Mouse (Mus musculus): ENCODE measurements around the gene Tjap1. TPM values are rescaled to one million over a fixed set of nuclear protein-coding genes. Genes with fewer than 3 reads are reported as not detected.

Tjap1 gene
- polyA plus RNA-seq, 1 experiment: 8.6 TPM

DNA sequence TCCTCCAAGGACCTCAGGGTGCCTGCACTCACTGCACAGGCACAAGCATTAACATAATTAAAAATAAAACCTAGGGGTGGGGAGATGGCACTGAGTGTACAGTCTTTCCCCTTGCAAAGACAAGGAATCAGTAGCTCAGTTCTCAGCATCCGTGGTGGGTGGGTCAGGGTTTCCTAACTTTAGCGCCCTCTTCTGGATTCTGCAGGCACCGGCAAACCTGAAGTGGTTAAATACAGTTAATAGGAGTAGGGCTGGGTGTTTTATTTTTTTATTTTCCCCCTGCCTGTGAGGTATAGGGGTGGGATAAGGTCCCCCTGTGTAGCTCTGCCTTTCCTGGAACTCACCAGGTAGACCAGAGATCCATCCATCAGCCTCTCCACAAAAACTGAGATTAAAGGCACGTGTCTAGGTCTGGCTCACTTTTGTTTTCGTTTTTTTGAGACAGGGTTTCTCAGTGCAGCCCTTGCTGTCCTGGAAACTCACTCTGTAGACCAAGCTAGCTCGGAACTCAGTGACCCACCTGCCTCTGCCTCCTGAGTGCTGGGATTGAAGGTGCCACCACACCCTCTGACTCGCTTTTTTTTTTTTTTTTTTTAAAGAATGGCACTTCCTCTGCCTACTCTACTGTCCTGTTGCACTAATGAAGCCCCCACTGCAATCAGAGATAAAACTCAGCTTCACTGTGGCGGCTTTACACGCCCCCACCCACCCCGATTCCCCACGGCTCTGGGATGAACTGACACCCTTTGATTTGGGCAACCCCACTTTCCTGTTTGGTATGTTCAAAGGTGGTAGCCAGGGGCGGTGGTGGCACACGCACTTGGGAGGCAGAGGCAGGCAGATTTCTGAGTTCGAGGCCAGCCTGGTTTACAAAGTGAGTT is 30.0 kb downstream of the Tjap1 start:
- Histone ChIP-seq H3K27ac (replicated peaks; ENCODE audit: low read depth, low read length) (no peak overlapping the region), H3K4me3 (ENCODE audit: insufficient read depth, low read depth, low read length) (peak overlapping the region; percentile 49; the same call in 1 of the 2 replicates), H3K4me1 (ENCODE audit: control insufficient read depth, insufficient read depth, insufficient read length, low read length) (no peaks in the 10 kb centered on the region)

DNA sequence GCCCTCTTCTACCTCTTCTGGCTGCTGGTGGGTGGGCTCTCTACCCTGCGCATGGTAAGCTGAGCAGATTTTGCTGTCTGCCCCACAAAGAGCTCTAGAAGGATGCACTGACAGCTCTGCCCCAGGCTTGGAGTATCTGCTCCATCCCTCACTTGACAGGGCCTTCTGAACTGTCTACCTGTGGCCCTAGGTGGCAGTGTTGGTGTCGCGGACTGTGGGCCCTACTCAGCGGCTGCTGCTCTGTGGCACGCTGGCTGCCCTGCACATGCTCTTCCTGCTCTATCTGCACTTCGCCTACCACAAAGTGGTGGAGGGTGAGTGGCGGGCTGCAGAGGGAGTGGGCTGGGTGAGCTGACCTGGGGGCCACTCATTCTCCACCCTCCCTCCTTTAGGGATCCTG is 31.7 kb downstream of the Tjap1 start:
- H3K4me1 ChIP-seq (ENCODE audit: control insufficient read depth, insufficient read depth, insufficient read length, low read length): peaks cover 6% of the 10 kb centered on the region; the same call in 1 of the 2 replicates
- no peak overlapping the region for H3K27ac ChIP-seq (replicated peaks; ENCODE audit: low read depth, low read length)

DNA sequence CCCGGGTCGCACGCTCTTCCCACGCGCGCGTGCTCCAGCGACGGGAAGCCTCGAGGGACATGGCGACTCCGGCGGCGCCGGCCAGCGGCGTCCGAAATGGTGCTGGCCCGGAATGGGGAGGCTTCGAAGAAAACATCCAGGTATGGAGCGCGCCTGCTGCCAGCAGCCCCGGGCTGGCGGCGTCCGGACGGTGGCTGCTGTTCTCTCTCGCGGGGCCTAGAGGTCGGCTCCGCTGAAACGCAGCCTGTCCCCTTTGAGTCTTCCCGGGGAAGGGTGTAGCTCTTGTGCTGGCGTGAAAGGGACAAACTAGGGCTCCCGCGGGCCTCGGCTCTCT is 34.7 kb downstream of the Tjap1 start:
- peaks cover 8% of the 10 kb centered on the region; the same call in 1 of the 2 replicates for H3K4me1 ChIP-seq (ENCODE audit: control insufficient read depth, insufficient read depth, insufficient read length, low read length)
- H3K4me3 ChIP-seq (ENCODE audit: insufficient read depth, low read depth, low read length): peak overlapping the region; percentile 90
- H3K27ac ChIP-seq (replicated peaks; ENCODE audit: low read depth, low read length): peak overlapping the region; percentile 77

More for the DNA sequence above, 31.7 kb downstream of the Tjap1 start:
- no peak overlapping the region for H3K4me3 ChIP-seq (ENCODE audit: insufficient read depth, low read depth, low read length)

DNA sequence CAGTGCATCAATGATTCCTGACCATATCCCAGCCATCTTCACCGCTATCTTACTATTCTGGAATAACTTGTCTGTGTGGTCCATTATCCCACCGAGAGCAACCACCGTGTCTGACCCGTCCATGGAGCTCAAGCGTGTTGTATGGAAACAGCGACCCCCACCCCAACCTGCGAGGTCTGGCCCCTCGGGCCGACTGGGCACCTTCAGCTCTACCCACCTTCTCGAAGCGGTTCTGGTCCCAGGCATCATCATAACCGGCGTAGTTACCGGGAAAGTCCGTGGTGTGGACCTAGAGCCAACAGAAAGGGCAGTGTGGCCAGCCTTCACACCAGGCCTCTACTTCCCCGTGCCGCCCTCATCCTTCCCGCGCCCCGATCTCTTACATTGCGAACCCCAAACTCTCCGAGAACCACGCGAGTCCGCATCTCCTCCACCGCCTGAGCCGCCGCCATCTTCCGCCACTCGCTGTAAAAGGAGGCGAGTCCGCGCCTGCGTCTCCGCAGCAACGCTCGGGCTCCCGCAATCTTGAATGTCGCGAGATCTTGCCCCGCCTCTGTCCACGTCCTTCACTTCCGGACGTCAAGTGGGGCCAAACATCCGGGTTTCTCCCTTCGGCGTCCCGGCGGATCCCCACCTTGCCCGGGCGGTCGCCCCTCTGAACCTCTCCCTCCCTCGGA is 35.2 kb downstream of the Tjap1 start, which contains the start of the genes Polr1c and Yipf3:
TSS of gene Polr1c (minus strand) at position 543 of the 677 bp plus-strand sequence.
TSS of gene Yipf3 (plus strand) at position 569 of the 677 bp plus-strand sequence.
- peaks cover 8% of the 10 kb centered on the region; the same call in 1 of the 2 replicates for H3K4me1 ChIP-seq (ENCODE audit: control insufficient read depth, insufficient read depth, insufficient read length, low read length)

DNA sequence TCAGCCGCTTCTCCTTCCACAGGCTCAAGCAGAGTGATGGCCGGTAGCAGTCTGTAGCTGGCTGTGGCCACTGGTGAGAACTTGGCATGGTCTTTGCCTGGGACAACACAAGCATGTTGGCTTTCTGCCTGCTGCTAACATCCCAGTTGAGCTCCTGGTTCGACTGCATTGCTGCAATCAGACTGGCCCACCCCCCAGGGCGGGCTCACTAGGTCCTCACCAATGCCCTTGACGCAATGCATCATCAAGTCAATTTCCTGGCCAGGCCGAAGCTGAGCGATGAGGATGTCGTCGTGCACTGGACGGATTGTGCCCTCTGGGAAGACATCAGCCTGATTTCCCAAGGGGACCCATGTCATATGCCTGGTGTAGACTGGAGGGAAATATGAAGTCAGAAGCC is 38.2 kb downstream of the Tjap1 start:
- Histone ChIP-seq H3K27ac (replicated peaks; ENCODE audit: low read depth, low read length) (no peak overlapping the region), H3K4me3 (ENCODE audit: insufficient read depth, low read depth, low read length) (no peak overlapping the region), H3K4me1 (ENCODE audit: control insufficient read depth, insufficient read depth, insufficient read length, low read length) (peaks cover 8% of the 10 kb centered on the region; the same call in 1 of the 2 replicates)

More for the DNA sequence above, 35.2 kb downstream of the Tjap1 start, which contains the start of the genes Polr1c and Yipf3:
- Histone ChIP-seq H3K4me3 (ENCODE audit: insufficient read depth, low read depth, low read length) (peak within 1 kb of the TSS; percentile 90), H3K27ac (replicated peaks; ENCODE audit: low read depth, low read length) (peak within 1 kb of the TSS; percentile 77)

DNA sequence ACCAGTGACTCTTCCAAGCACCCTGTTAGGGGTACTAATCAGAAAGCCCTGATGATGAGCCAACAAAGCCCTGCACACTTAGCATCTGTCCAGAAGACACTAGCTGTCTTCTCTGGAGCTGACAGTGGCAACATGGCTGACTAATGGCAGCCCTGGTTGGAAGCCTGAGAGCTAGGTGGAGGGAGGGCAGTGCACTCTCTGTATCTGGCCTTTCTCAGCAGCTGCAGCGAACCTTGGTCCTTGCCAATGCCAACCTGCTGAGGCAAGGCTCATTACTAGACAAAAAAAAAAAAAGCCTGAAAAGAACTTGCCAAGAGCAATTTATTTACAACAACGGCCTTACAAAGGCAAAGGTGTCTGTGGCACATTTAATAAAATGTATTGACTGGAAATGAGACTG is 39.2 kb downstream of the Tjap1 start:
- H3K4me1 ChIP-seq (ENCODE audit: control insufficient read depth, insufficient read depth, insufficient read length, low read length): peaks cover 8% of the 10 kb centered on the region; the same call in 1 of the 2 replicates
- H3K4me3 ChIP-seq (ENCODE audit: insufficient read depth, low read depth, low read length): no peak overlapping the region
- H3K27ac ChIP-seq (replicated peaks; ENCODE audit: low read depth, low read length): 0 out of 2 replicates have a peak overlapping the region, but pooled peaks have one; percentile 5

DNA sequence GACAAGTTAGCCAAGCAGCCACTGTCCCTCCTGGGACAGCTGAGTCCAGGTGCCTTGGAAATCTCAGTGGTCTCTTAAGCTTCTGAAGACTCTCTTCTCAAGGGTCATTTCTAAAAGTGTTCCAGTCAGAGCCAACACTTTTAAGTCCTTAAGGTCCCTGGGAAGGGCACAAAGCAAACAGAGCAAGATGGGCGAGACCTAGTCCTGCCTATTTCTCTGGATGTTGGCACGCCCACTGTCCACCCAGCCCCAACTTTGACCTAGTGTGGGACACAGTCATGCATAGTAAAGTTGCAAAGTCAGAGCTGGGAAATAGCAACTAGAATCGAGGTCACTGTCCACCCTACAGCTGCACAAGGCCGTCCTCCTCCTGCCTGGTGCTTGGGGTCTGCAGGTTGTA is 39.8 kb downstream of the Tjap1 start:
- peak overlapping the region; percentile 68 for H3K27ac ChIP-seq (replicated peaks; ENCODE audit: low read depth, low read length)
- H3K4me3 ChIP-seq (ENCODE audit: insufficient read depth, low read depth, low read length): no peak overlapping the region
- peaks cover 8% of the 10 kb centered on the region; the same call in 1 of the 2 replicates for H3K4me1 ChIP-seq (ENCODE audit: control insufficient read depth, insufficient read depth, insufficient read length, low read length)

DNA sequence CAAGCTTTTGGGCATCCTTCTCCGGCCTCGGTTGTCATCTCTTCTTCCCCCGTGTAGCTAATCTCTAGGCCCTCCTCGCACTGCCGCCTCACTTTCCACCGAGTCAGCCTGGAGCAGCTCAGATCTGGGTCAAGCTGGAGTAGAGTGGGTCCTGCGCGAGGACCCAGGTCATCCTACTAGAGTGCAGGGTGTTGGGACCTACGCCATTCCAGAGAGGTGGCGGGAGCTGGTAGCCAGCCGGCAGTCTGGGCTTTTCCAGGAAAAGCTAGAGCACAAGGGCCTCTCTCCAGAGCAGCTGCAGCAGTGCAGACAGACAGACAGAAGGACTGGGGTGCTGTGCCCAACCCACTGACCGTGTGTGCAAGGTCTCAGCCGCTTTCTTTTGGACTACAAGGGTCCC is 40.6 kb downstream of the Tjap1 start:
- Histone ChIP-seq H3K4me3 (ENCODE audit: insufficient read depth, low read depth, low read length) (no peak overlapping the region), H3K4me1 (ENCODE audit: control insufficient read depth, insufficient read depth, insufficient read length, low read length) (peaks cover 8% of the 10 kb centered on the region; the same call in 1 of the 2 replicates), H3K27ac (replicated peaks; ENCODE audit: low read depth, low read length) (no peak overlapping the region)

DNA sequence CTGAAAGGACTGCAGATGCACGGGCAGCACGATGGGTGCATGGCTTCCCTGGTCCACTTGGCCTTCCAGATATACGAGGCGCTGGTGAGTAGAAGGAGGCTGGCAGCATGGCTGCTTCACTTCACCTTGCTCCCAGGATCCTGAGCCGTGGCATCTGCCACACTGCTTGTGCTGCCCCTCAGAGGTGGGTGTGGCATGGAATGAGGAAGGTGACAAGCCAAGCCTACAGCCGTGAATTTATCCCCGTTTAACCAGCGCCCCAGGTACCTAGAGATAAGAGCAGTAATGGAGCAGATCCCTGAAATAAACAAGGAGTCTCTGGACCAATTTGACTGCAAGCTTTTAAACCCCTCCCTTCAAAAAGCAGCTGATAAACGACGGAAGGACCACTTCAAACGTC is 41.4 kb downstream of the Tjap1 start:
- Histone ChIP-seq H3K4me1 (ENCODE audit: control insufficient read depth, insufficient read depth, insufficient read length, low read length) (0 out of 2 replicates have a peak, but pooled peaks cover 2% of the 10 kb centered on the region), H3K27ac (replicated peaks; ENCODE audit: low read depth, low read length) (no peak overlapping the region), H3K4me3 (ENCODE audit: insufficient read depth, low read depth, low read length) (no peak overlapping the region)

DNA sequence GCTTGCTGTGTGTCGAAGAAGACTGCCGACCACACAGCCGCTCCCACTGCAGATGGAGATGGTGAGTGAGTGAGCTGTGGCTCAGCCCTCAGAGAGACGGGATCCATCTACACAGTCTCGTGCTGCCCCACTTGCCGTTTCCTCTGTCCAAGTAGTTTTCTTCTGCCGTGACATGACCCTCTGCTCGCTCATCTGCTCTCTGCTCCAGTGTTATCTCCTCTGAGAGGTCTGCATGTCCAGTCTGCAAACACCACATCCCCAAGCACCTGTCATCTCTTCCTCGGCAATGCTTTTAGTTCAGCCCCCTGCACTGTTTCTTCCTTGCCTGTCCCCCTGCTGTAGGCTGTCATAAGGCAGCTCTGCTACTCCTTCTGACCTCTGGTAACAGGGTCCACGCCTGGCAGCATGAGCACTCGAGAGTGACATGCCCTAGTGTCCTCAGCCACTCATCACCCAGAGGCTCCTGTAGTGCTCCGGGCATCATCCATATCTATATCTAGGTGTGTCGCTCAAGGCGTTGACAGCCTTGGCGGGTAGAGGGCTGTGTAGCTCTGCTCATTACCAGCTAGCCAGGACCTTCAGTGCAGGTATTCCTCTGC is 43.2 kb downstream of the Tjap1 start:
- Histone ChIP-seq H3K4me1 (ENCODE audit: control insufficient read depth, insufficient read depth, insufficient read length, low read length) (0 out of 2 replicates have a peak, but pooled peaks cover 2% of the 10 kb centered on the region), H3K27ac (replicated peaks; ENCODE audit: low read depth, low read length) (no peak overlapping the region), H3K4me3 (ENCODE audit: insufficient read depth, low read depth, low read length) (no peak overlapping the region)

DNA sequence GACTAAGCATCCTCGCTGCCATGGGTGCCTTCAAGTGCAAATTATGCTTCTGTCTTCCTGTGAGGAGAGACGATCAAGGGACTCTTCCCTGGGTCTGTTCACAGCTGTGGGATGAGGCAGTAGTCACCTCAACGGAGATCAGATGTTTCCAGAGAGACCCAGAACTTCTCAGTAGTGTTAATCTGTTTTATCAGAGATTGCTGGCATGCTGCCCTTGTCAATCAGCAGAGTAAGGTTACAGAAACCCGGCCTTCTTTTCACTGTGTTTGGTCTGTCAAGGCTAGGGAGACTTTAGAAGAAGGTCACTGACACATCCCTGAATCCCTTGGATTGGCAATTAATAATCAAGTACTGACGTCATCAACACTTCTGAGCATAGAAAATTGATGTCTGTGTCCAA is 45.3 kb downstream of the Tjap1 start:
- Histone ChIP-seq H3K4me3 (ENCODE audit: insufficient read depth, low read depth, low read length) (no peak overlapping the region), H3K27ac (replicated peaks; ENCODE audit: low read depth, low read length) (no peak overlapping the region)

DNA sequence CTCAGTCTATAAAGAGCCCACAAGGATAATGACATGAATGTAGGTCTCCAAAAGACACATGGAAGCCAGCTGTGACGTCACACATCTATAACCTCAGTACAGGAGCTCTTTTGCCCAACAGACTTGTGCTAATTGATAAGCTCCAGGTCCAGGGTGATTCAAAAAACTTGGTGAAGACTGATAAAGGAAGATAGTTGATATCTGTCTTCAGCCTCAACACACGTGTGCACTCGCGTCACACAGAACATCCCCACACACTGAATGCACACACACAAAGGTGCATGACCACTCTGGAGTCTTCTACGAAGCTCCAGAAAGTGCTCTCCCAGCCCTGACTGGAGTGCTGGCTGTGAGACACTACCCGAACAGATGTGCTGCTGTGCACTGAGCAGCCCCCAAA is 45.7 kb downstream of the Tjap1 start:
- H3K27ac ChIP-seq (replicated peaks; ENCODE audit: low read depth, low read length): no peak overlapping the region
- no peak overlapping the region for H3K4me3 ChIP-seq (ENCODE audit: insufficient read depth, low read depth, low read length)
- H3K4me1 ChIP-seq (ENCODE audit: control insufficient read depth, insufficient read depth, insufficient read length, low read length): no peaks in the 10 kb centered on the region

More for the DNA sequence above, 45.3 kb downstream of the Tjap1 start:
- H3K4me1 ChIP-seq (ENCODE audit: control insufficient read depth, insufficient read depth, insufficient read length, low read length): no peaks in the 10 kb centered on the region

DNA sequence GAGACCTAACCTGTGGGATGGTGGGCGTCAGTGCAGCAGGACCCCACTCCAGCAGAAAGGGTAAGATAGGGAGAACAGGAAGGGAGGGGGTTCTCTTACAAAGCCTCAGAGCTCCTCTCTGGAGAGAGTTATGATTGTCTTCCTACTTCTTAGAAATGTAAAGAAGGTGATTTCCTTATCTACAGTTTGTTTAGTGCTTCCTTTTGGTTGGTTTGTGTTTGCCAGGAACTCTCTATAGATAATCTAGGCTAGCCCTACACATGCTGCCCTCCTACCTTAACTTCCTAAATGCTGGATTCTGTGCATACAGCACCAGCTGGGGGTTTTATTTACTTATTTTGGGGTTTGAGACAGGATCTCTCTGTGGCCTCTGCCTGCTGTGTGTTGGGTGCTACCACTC is 46.8 kb downstream of the Tjap1 start:
- Histone ChIP-seq H3K4me3 (ENCODE audit: insufficient read depth, low read depth, low read length) (no peak overlapping the region), H3K4me1 (ENCODE audit: control insufficient read depth, insufficient read depth, insufficient read length, low read length) (no peaks in the 10 kb centered on the region), H3K27ac (replicated peaks; ENCODE audit: low read depth, low read length) (no peak overlapping the region)

DNA sequence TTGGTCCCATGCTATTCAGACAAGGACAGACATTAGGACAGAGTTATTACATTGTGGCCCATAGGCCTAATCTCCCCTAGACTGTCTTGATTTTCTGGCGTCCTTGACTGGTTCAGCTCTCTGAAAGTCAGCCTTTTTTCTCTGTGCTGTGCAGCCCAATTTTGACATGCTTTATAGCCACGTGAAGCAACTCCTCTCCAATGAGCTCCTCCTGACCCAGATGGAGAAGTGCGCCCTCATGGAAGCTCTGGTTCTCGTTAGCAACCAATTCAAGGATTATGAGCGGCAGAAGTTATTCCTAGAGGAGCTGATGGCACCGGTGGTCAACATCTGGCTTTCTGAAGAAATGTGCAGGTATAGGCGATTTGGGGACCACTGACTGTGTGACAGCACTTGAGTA is 55.2 kb downstream of the Tjap1 start:
- Histone ChIP-seq H3K4me3 (ENCODE audit: insufficient read depth, low read depth, low read length) (no peak overlapping the region), H3K27ac (replicated peaks; ENCODE audit: low read depth, low read length) (no peak overlapping the region), H3K4me1 (ENCODE audit: control insufficient read depth, insufficient read depth, insufficient read length, low read length) (no peaks in the 10 kb centered on the region)

DNA sequence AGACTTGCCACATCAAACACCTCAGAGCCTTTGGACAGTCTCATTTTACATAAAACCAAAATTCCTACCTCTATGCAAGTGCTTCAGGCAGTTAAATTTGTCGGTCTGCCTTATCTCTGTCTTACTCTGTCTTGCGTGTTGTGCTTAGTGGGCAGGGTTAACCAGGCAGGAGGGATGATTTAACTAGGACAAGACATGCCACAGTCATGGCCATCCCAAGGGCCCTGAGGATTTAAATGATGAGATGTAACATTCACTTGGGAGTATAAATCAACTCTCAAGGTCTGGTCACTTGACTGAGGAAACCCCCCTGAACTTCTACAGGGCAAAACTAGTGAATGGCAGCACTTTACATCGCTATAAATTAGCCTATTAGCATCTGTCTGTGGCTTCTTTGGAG is 61.2 kb downstream of the Tjap1 start:
- Histone ChIP-seq H3K4me1 (ENCODE audit: control insufficient read depth, insufficient read depth, insufficient read length, low read length) (no peaks in the 10 kb centered on the region), H3K4me3 (ENCODE audit: insufficient read depth, low read depth, low read length) (no peak overlapping the region), H3K27ac (replicated peaks; ENCODE audit: low read depth, low read length) (no peak overlapping the region)
